Mouse (Mus musculus) kidney, embryonic 15.5 days (tissue): Measurements from ENCODE around the gene Abcb8. TPM values are rescaled to one million over a fixed set of nuclear protein-coding genes. Genes with fewer than 3 reads are reported as not detected.

ENCODE experiments used
- ATAC-seq: fragments of 200-750 bp; cut with Nextera tagmentation; replicated peaks from 2 replicates; pipeline ENCODE4 v1.8.0; 2017; ENCODE audit warnings: moderate TSS enrichment; ENCODE audit not compliant: low FRiP score
- H3K27ac ChIP-seq: fragments of 300-500 bp; sonication (generic); 2 replicates; pipeline ENCODE4 v1.5.1; 2015; ENCODE audit warnings: mild to moderate bottlenecking, inconsistent platforms
- H3K27me3 ChIP-seq: fragments of 300-500 bp; sonication (generic); 2 replicates; pipeline ENCODE4 v1.6.1; 2015; ENCODE audit warnings: inconsistent platforms
- H3K36me3 ChIP-seq: fragments of 300-500 bp; sonication (generic); 2 replicates; pipeline ENCODE4 v1.6.1; 2015; ENCODE audit warnings: inconsistent platforms
- H3K4me1 ChIP-seq: fragments of 300-500 bp; sonication (generic); 2 replicates; pipeline ENCODE4 v1.6.1; 2015; ENCODE audit warnings: inconsistent platforms
- H3K4me2 ChIP-seq: fragments of 300-500 bp; sonication (generic); 2 replicates; pipeline ENCODE4 v1.6.1; 2015; ENCODE audit warnings: moderate library complexity, mild to moderate bottlenecking, inconsistent platforms
- H3K4me3 ChIP-seq: fragments of 300-500 bp; sonication (generic); replicated peaks from 2 replicates; pipeline ENCODE4 v1.5.1; 2015; ENCODE audit warnings: mild to moderate bottlenecking, inconsistent platforms
- H3K9ac ChIP-seq: fragments of 300-500 bp; sonication (generic); 2 replicates; pipeline ENCODE4 v1.6.1; 2015; ENCODE audit warnings: mild to moderate bottlenecking, inconsistent platforms
- H3K9me3 ChIP-seq: fragments of 300-500 bp; sonication (generic); replicated peaks from 2 replicates; pipeline ENCODE4 v1.6.1; 2016; ENCODE audit warnings: inconsistent platforms
- WGBS: fragments of 180-500 bp; shearing (Covaris S2); methylation state at CpG from one replicate; pipeline ENCODE4 v1.1.7; 2015; ENCODE audit warnings: mixed read lengths; 5-methylcytosine and 5-hydroxymethylcytosine counted together
- polyA plus RNA-seq: library from polyadenylated mRNA; unstranded; fragments of >200 nt; fragmentation: Nextera tagmentation; extraction: Ambion mirVana; gene quantifications from 2 replicates; pipeline ENCODE4 v1.2.1, GENCODE M21; 2015

Gene Abcb8
- polyA plus RNA-seq, 1 experiment from 2014 or later, result 62.0 TPM

DNA sequence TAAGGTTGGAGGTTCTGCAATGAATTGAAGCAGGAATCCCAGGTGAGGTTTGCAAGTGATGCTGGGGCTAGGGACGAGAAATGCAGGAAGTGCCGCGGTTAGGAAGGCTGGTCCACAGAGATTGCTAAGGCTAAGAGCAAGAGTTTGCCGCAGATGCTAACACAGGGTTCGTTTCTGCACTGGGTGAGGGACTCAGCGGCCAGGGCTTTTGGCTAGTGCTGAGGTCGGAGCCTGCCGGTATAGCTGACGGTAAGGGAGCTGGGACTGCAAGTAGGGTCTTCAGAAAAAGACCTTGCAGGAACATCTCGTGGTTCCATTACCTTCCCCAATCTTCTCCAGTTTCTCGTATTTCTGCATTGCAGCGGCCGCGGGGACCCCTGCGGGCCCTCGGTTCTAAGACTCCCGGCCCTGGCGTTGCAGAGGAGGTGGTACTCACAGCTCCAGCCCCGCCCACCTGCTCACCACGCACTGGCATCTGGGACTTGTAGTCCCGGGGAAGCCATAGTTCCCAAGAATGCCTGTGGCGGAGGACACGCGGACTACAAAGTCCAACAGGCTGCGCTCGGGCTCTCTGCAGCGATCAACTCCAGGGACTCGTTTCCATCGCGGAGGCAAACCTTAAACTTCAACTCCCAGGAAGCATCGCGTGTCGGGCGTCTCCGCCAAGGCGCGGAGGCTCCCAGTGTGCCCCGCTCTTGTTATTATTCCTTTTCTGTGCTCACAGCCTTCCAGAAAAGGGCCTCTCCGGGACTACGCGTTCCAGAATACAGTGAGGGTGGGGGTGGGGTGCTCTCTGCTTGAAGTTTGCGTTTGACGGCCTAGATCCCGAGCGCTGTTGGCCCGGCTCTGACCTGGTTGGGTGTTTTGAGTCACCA lies 29.9 kb downstream of the Abcb8 start, which contains the start of the genes Cdk5 and Slc4a2:
Cdk5 (minus strand) TSS at position 402 of the 875 bp plus-strand sequence.
Slc4a2 (plus strand) TSS at position 709 of the 875 bp plus-strand sequence.
- peaks cover 30% of the 10 kb centered on the region for H3K36me3 ChIP-seq
- peak; percentile 93 for ATAC-seq
- peak within 1 kb of the TSS; percentile 87 for H3K4me2 ChIP-seq
- peak within 1 kb of the TSS; percentile 96 for H3K27ac ChIP-seq
- H3K9ac ChIP-seq, result peak within 1 kb of the TSS; percentile 75
- no peaks in the 10 kb centered on the region for H3K27me3 ChIP-seq
- H3K9me3 ChIP-seq, result no peaks in the 10 kb centered on the region
- peaks cover 52% of the 10 kb centered on the region for H3K4me1 ChIP-seq
- whole genome bisulfite sequencing, result under 1% methylated on average over 46 of the region's 46 CpGs
- H3K4me3 ChIP-seq, result peak within 1 kb of the TSS; percentile 78

DNA sequence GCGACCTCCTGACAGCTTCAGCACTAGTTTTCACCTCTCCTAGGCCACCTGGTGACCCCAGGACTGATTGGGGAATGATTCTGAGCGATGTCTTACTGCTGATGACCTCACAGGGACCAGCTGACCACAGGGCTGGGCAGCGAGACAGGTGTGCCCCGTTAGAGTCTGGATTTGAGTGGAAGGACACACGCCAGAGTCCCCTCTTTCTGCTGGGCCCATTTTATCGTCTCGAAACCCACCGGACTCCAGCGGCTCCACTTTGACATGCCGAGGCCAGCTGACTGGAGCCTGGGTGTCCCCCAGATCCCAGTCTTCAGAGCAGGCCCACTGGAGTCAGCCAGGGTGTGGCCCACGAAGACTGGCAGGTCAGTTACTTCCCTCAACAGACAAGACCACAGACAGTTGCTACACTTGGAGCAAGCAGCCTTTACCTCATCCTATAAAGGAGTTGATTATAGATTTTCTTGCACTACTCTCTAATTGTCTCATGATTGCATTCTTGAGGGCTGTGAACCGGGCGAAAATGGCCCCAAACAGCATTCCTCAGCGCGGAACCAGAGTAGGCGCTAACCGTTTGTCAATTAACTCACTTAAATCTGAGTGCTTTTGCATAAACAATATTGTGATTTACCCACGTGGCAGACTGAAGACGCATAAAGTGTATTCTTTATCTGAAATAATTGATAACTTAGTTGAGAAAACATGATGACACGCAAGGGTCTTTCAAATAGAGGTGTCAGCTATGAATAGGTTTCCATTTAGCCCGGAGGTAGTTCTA lies 30.7 kb downstream of the Abcb8 start:
- ATAC-seq, result no peak; the same call in none of the 2 replicates
- Histone ChIP-seq H3K9ac (peak overlapping the region; percentile 72), H3K4me2 (peak overlapping the region; percentile 87), H3K9me3 (no peaks in the 10 kb centered on the region), H3K36me3 (peaks cover 25% of the 10 kb centered on the region), H3K4me1 (peaks cover 60% of the 10 kb centered on the region), H3K4me3 (peak overlapping the region; percentile 78), H3K27me3 (no peaks in the 10 kb centered on the region), H3K27ac (peak overlapping the region; percentile 96)
- 10% methylated on average over 21 of the region's 21 CpGs for WGBS

DNA sequence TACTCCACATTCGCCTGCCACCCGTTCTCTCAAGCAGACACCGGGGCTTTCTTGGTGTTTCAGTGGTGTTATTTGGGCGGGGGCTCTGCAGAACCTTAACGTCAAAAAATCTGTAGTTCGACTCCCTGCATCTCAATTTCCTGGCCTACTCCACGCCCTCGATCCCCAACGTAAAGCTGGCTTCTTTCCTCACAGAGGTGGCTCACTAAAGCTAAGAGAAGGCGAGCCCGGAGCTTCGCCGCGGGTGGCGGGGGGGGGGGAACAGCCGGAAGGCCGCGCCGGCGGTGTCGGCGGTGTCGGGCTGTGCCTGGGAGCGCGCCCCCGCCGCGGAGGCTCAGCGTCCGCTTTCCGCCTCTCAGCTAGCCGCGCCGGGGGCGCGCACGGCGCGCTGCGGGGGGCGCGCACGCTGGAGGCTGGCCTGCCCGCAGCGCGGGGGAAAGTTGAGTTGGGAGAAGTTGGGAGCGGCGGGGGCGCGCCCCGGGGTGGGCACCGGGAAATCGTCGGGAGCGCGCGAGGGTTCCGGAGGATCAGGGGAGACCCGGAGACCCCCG lies 31.5 kb downstream of the Abcb8 start:
- peak overlapping the region; percentile 87 for H3K4me2 ChIP-seq
- peaks cover 65% of the 10 kb centered on the region for H3K4me1 ChIP-seq
- no peaks in the 10 kb centered on the region for H3K9me3 ChIP-seq
- ATAC-seq, result peak; percentile 19; the same call in 1 of the 2 replicates
- WGBS, result under 1% methylated on average over 59 of the region's 60 CpGs
- H3K9ac ChIP-seq, result peak overlapping the region; percentile 72
- H3K4me3 ChIP-seq, result peak overlapping the region; percentile 78
- peak overlapping the region; percentile 96 for H3K27ac ChIP-seq
- peaks cover 25% of the 10 kb centered on the region for H3K36me3 ChIP-seq
- H3K27me3 ChIP-seq, result no peaks in the 10 kb centered on the region

DNA sequence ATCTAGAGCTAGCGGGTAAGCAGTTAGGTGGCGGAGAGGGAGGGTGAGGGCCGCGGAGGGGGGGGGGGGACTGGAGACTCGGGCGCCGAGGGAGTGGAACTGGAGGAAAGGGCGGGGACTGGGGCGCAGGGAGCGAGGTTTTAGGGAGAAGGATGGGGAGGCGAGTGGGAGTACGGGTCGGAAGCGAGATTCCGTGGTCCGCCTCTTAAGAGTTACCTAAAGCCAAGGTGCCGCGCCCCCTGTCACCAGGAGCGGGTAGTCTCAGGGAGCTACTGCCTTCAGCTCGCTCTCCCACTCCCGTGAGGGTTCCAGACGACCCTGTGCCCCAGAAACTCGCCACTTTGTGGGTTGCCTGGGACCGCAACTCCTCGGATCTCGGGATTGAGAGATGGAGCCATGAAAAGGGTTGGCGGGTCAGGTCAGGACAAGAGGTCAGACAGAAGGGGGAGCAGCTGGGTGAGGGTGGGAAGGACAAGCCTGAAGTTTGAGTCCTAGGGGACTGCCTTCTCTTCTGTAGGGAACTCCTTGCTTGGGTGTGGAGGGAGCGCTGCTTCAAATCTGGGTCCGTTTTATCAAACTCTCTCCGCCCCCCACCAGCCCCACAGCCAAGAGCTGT lies 32.1 kb downstream of the Abcb8 start:
- Histone ChIP-seq H3K9ac (peak overlapping the region; percentile 72), H3K4me1 (peaks cover 65% of the 10 kb centered on the region), H3K4me3 (peak overlapping the region; percentile 78), H3K27me3 (no peaks in the 10 kb centered on the region), H3K4me2 (peak overlapping the region; percentile 87), H3K9me3 (no peaks in the 10 kb centered on the region), H3K36me3 (peaks cover 27% of the 10 kb centered on the region), H3K27ac (peak overlapping the region; percentile 96)
- no peak; the same call in 1 of the 2 replicates for ATAC-seq
- WGBS, result under 1% methylated on average over 27 of the region's 30 CpGs

DNA sequence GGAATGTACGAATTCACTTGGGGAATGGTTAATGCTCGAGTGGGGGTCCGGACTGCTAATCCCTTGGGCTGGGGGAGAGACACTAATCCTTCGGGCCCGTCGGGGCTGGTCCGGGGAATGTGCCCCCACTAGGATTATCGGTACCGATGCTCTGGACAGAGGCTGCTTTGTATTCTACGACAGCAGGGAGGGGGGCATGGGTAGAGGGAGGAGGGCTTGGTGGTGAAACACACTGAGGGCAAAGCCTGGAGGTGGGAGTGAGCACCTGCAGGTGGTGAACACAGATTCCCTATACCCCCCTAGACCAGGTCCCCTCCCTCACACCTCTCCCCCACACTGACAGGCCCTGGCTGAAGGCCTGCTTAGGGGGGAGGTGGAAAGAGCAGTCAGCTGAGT lies 32.6 kb downstream of the Abcb8 start:
- no peaks in the 10 kb centered on the region for H3K27me3 ChIP-seq
- H3K4me3 ChIP-seq, result peak overlapping the region; percentile 78
- WGBS, result under 1% methylated on average over 10 of the region's 10 CpGs
- peaks cover 27% of the 10 kb centered on the region for H3K36me3 ChIP-seq
- H3K27ac ChIP-seq, result peak overlapping the region; percentile 96
- peak overlapping the region; percentile 72 for H3K9ac ChIP-seq
- H3K4me2 ChIP-seq, result peak overlapping the region; percentile 87
- H3K4me1 ChIP-seq, result peaks cover 65% of the 10 kb centered on the region
- no peaks in the 10 kb centered on the region for H3K9me3 ChIP-seq
- no peak for ATAC-seq

DNA sequence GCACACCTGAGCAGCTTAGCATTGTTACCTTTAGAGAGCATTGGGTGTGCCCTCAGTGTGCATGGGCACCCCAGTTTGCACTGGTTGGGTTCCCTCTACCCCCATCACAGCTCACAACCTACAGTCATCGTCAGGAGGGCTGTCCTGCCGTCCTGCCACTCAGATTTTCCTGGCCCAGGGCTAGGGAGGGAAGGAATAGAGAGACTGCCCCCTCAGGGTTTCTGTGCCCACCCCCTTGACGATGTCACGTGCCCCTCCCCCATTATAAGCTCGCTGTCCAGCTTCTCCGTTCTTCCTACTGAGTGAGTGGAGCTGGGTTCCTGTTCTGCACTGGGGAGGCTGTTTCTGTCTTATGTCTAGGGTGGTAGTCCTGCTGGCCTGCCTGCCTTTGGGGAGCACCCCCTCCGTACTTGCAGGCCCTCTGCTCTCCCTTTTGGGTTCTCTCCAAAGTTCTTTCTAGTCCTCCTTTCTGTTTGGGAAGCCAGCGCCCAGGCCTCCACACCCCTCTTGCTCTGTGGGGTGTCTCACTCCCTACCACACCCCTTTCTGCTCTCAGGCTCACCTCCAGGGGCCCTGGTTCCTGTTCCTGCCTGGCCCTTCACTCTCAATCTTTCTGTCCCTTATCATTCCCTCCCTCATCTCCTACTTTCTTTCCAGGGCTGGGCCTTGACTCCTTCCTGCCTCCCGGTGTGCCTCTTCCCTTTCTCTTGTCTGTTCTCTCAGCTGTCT lies 33.3 kb downstream of the Abcb8 start:
- Histone ChIP-seq H3K36me3 (peaks cover 27% of the 10 kb centered on the region), H3K9ac (peak overlapping the region; percentile 72; the same call in 1 of the 2 replicates), H3K4me2 (peak overlapping the region; percentile 87), H3K27me3 (no peaks in the 10 kb centered on the region), H3K27ac (peak overlapping the region; percentile 96; the same call in 1 of the 2 replicates), H3K4me3 (peak overlapping the region; percentile 78), H3K4me1 (peaks cover 65% of the 10 kb centered on the region), H3K9me3 (no peaks in the 10 kb centered on the region)
- WGBS, result 16% methylated on average over 9 of the region's 9 CpGs
- no peak for ATAC-seq

DNA sequence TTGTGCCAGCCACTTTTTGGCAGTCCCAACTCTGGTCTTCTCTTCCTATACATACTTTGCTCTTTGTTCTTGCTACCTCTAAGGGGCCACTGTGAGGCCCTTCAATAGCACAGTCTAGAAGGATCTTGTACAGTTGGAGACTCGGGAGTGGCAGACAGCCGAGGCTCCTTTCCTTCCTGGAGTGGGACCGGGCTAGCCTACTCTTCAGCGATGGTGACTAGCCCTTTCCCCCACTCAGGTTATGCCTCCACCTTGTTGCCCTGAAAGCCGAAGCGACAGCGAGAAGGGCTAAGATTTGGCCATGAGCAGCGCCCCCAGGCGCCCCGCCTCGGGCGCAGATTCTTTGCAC lies 33.8 kb downstream of the Abcb8 start:
- peak overlapping the region; percentile 87 for H3K4me2 ChIP-seq
- H3K27ac ChIP-seq, result peak overlapping the region; percentile 79
- no peaks in the 10 kb centered on the region for H3K9me3 ChIP-seq
- no peaks in the 10 kb centered on the region for H3K27me3 ChIP-seq
- peaks cover 63% of the 10 kb centered on the region for H3K4me1 ChIP-seq
- ATAC-seq, result no peak
- H3K9ac ChIP-seq, result 0 out of 2 replicates have a peak overlapping the region, but pooled peaks have one; percentile 10
- H3K4me3 ChIP-seq, result peak overlapping the region; percentile 78; the same call in 1 of the 2 replicates
- peaks cover 32% of the 10 kb centered on the region for H3K36me3 ChIP-seq
- WGBS, result 21% methylated on average over 12 of the region's 12 CpGs

DNA sequence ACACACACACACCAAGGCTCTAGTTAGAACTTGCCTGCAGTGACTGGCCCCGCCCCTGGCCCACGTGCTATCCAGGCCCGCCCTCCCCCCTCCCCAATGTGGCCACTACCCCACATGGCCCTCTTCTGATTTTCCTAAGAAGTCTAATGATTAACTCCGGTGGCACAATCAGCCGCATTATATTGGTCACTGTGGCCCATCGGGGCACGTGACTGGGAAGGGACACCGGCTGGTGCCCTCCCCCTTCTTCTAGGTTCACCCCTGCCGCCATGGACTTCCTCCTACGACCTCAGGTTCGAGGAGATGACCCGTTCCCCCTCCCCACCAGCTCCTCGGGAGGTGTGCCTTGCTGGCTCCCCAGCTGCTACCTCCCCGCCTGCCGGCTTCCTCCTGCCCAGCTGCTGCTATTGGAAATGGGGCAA lies 34.5 kb downstream of the Abcb8 start:
- Histone ChIP-seq H3K27me3 (no peaks in the 10 kb centered on the region), H3K36me3 (peaks cover 40% of the 10 kb centered on the region), H3K27ac (peak overlapping the region; percentile 79), H3K9me3 (no peaks in the 10 kb centered on the region), H3K4me1 (peaks cover 55% of the 10 kb centered on the region), H3K4me2 (peak overlapping the region; percentile 87), H3K9ac (peak overlapping the region; percentile 8; the same call in 1 of the 2 replicates), H3K4me3 (peak overlapping the region; percentile 78)
- peak; percentile 10 for ATAC-seq
- 11% methylated on average over 15 of the region's 15 CpGs for WGBS

DNA sequence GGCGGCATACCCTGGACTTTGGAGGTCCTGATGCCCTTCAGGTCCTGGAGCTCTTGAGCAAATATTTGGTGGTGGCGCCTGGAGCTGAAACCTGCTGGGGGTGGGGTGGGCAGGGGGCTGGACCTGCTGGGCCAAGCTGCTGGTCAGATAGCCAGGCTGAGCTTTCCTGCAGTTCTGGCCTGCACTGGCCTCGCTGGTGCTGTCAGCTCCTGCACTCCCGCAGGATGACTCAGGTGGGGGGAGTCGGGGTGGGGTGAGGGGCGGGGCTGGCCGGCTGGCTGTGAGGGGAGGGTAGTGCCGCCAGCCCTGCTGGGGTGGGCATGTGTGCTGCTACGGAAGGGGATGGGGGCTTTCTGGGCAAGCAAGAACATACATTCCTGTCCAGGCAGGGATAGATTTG lies 35.1 kb downstream of the Abcb8 start:
- H3K9ac ChIP-seq, result peak overlapping the region; percentile 8; the same call in 1 of the 2 replicates
- peak overlapping the region; percentile 79 for H3K27ac ChIP-seq
- H3K27me3 ChIP-seq, result no peaks in the 10 kb centered on the region
- peaks cover 54% of the 10 kb centered on the region for H3K4me1 ChIP-seq
- H3K9me3 ChIP-seq, result no peaks in the 10 kb centered on the region
- peak overlapping the region; percentile 78 for H3K4me3 ChIP-seq
- no peak for ATAC-seq
- peaks cover 46% of the 10 kb centered on the region for H3K36me3 ChIP-seq
- H3K4me2 ChIP-seq, result peak overlapping the region; percentile 87
- 20% methylated on average over 9 of the region's 9 CpGs for WGBS

DNA sequence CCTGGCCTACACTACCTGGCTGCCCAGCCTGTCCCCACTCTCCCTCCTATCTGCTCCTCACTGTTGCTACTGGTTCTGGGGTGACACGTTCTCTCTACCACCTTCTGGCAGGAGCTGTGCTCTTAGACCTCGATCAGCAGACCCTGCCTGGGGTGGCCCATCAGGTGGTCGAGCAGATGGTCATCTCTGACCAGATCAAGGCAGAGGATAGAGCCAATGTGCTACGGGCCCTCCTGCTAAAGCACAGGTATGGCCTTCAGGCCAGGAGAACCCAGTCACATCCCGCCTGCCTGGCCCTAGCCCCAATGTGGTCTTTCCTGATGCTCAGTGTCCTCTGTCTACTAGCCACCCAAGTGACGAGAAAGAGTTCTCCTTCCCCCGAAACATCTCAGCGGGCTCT lies 40.5 kb downstream of the Abcb8 start:
- H3K27ac ChIP-seq, result no peak overlapping the region
- no peaks in the 10 kb centered on the region for H3K9me3 ChIP-seq
- WGBS, result 87% methylated on average over 8 of the region's 8 CpGs
- ATAC-seq, result no peak
- H3K27me3 ChIP-seq, result no peaks in the 10 kb centered on the region
- peaks cover 100% of the 10 kb centered on the region for H3K36me3 ChIP-seq
- no peak overlapping the region for H3K4me3 ChIP-seq
- H3K9ac ChIP-seq, result no peak overlapping the region
- no peak overlapping the region for H3K4me2 ChIP-seq
- peaks cover 7% of the 10 kb centered on the region for H3K4me1 ChIP-seq

DNA sequence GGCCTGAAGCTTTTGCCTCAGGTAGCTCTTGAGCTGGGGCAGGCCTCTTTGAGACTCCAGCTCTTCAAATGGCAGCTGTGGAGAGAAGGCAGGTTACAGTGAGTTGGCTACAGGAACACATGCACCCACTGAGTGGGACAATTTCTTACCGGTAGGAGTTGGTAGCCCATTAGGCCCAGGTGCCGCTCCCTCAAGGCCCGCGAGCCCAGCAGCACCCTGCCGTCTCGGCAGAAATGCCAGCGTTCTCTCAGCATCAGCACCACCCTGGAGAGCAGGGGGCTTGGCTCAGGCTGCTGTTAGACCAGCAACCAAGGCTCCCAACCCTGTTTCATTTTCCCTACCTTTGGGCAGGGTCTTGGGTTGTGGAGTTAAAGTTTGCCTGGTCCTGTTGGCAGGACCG lies 47.7 kb downstream of the Abcb8 start:
- Histone ChIP-seq H3K9ac (no peak overlapping the region), H3K4me3 (no peak overlapping the region), H3K27ac (no peak overlapping the region), H3K9me3 (no peaks in the 10 kb centered on the region), H3K4me1 (peaks cover 22% of the 10 kb centered on the region), H3K36me3 (peaks cover 77% of the 10 kb centered on the region), H3K27me3 (no peaks in the 10 kb centered on the region), H3K4me2 (no peak overlapping the region)
- WGBS, result 96% methylated on average over 8 of the region's 8 CpGs
- ATAC-seq, result no peak
